Mouse (Mus musculus) bone marrow, adult 2 months (tissue): ENCODE data around the gene Adssl1. TPM values are rescaled to one million over a fixed set of nuclear protein-coding genes. Genes with fewer than 3 reads are reported as not detected.

ENCODE experiments used
- H3K27ac ChIP-seq: fragments of 200-500 bp; 2 replicates; pipeline ENCODE4 v1.5.1; 2012; ENCODE audit warnings: low read depth, mild to moderate bottlenecking, control low read depth, inconsistent platforms, low read length; ENCODE audit not compliant: control insufficient read depth, poor library complexity, insufficient read depth
- H3K4me1 ChIP-seq: fragments of 200-500 bp; 2 replicates; pipeline ENCODE4 v1.6.1; 2011; ENCODE audit warnings: low read length; ENCODE audit not compliant: control insufficient read depth, insufficient read depth
- H3K4me3 ChIP-seq: fragments of 200-500 bp; replicated peaks from 2 replicates; pipeline ENCODE3; 2011; ENCODE audit warnings: mild to moderate bottlenecking, low read depth, low read length, control low read depth; ENCODE audit not compliant: control insufficient read depth
- CTCF ChIP-seq: fragments of 200-500 bp; IDR thresholded peaks from 2 replicates; pipeline ENCODE4 v1.5.1; 2011; ENCODE audit warnings: low read length, control low read depth; ENCODE audit not compliant: control insufficient read depth, insufficient read depth
- POLR2A ChIP-seq: fragments of 200-500 bp; IDR thresholded peaks from 2 replicates; pipeline ENCODE4 v1.6.1; 2011; ENCODE audit warnings: low read depth, mild to moderate bottlenecking, control low read depth, low read length, borderline replicate concordance; ENCODE audit not compliant: control insufficient read depth
- WGBS: fragments of 180-500 bp; shearing (Covaris S2); methylation state at CpG from one replicate; pipeline ENCODE4 v1.1.7; 2018; 5-methylcytosine and 5-hydroxymethylcytosine counted together
- polyA plus RNA-seq: library from polyadenylated mRNA; stranded (reverse); fragments of >200 nt; gene quantifications from 2 replicates; pipeline ENCODE4 v1.2.4, GENCODE M21; 2011; ENCODE audit warnings: low replicate concordance; ENCODE audit not compliant: missing spikeins, insufficient read depth, insufficient read length

The Adssl1 gene
- polyA plus RNA-seq, 1 experiment, result 44.8 TPM

- Histone ChIP-seq H3K4me1 (no peaks in the 10 kb centered on the region), H3K27ac (no peak overlapping the region), H3K4me3 (no peak overlapping the region)
- WGBS, result 87% methylated on average over 3 of the region's 3 CpGs
- no peak for TF ChIP-seq POLR2A
- no peak for TF ChIP-seq CTCF
Observed at GRCm38 (mm10) chr12:112661327-112661605, 41.4 kb downstream of the Adssl1 start.

GRCm38 (mm10) chr12:112661851-112662250 lies 42.0 kb downstream of the Adssl1 start:
- no peak overlapping the region for H3K4me3 ChIP-seq
- 92% methylated on average over 9 of the region's 9 CpGs for WGBS
- H3K4me1 ChIP-seq, result peaks cover 1% of the 10 kb centered on the region; the same call in 1 of the 2 replicates
- no peak overlapping the region for H3K27ac ChIP-seq
- TF ChIP-seq CTCF (no peak), POLR2A (no peak)

- no peak overlapping the region for H3K27ac ChIP-seq
- peaks cover 2% of the 10 kb centered on the region; the same call in 1 of the 2 replicates for H3K4me1 ChIP-seq
- no peak overlapping the region for H3K4me3 ChIP-seq
- WGBS, result 87% methylated on average over 11 of the region's 11 CpGs
- no peak for TF ChIP-seq CTCF
- TF ChIP-seq POLR2A, result no peak
Observed at GRCm38 (mm10) chr12:112663303-112663702, 43.5 kb downstream of the Adssl1 start.

- WGBS, result 92% methylated on average over 12 of the region's 12 CpGs
- H3K4me3 ChIP-seq, result no peak overlapping the region
- no peak overlapping the region for H3K27ac ChIP-seq
- peaks cover 2% of the 10 kb centered on the region; the same call in 1 of the 2 replicates for H3K4me1 ChIP-seq
- TF ChIP-seq POLR2A, result no peak
- TF ChIP-seq CTCF, result no peak
Observed at GRCm38 (mm10) chr12:112663716-112664115, 43.9 kb downstream of the Adssl1 start.

GRCm38 (mm10) chr12:112664124-112664523 lies 44.3 kb downstream of the Adssl1 start:
- 79% methylated on average over 2 of the region's 2 CpGs for WGBS
- Histone ChIP-seq H3K4me3 (no peak overlapping the region), H3K27ac (no peak overlapping the region), H3K4me1 (peaks cover 2% of the 10 kb centered on the region; the same call in 1 of the 2 replicates)
- TF ChIP-seq POLR2A (no peak), CTCF (no peak)

GRCm38 (mm10) chr12:112664656-112665055 lies 44.8 kb downstream of the Adssl1 start:
- 73% methylated on average over 5 of the region's 5 CpGs for WGBS
- TF ChIP-seq POLR2A (no peak), CTCF (no peak)
- H3K27ac ChIP-seq, result no peak overlapping the region
- H3K4me3 ChIP-seq, result no peak overlapping the region
- peaks cover 2% of the 10 kb centered on the region; the same call in 1 of the 2 replicates for H3K4me1 ChIP-seq

GRCm38 (mm10) chr12:112665445-112665844 lies 45.6 kb downstream of the Adssl1 start:
- TF ChIP-seq POLR2A, result no peak
- TF ChIP-seq CTCF, result no peak
- Histone ChIP-seq H3K27ac (no peak overlapping the region; the same call in 1 of the 2 replicates), H3K4me1 (peaks cover 2% of the 10 kb centered on the region; the same call in 1 of the 2 replicates), H3K4me3 (no peak overlapping the region)
- WGBS, result 57% methylated on average over 18 of the region's 18 CpGs

- 80% methylated on average over 9 of the region's 9 CpGs for WGBS
- H3K4me3 ChIP-seq, result no peak overlapping the region
- TF ChIP-seq POLR2A, result no peak
- TF ChIP-seq CTCF, result no peak
- peaks cover 2% of the 10 kb centered on the region; the same call in 1 of the 2 replicates for H3K4me1 ChIP-seq
- H3K27ac ChIP-seq, result no peak overlapping the region
Observed at GRCm38 (mm10) chr12:112665881-112666544, 46.2 kb downstream of the Adssl1 start.
